Mouse (Mus musculus): ENCODE results near the gene Pik3r4. TPM values are rescaled to one million over a fixed set of nuclear protein-coding genes. Genes with fewer than 3 reads are reported as not detected.
A peak's percentile ranks its signal among the peaks of the same experiment; 100 is the strongest.

The Pik3r4 gene
- polyA plus RNA-seq, 1 experiment from 2014 or later, result 22.5 TPM

DNA sequence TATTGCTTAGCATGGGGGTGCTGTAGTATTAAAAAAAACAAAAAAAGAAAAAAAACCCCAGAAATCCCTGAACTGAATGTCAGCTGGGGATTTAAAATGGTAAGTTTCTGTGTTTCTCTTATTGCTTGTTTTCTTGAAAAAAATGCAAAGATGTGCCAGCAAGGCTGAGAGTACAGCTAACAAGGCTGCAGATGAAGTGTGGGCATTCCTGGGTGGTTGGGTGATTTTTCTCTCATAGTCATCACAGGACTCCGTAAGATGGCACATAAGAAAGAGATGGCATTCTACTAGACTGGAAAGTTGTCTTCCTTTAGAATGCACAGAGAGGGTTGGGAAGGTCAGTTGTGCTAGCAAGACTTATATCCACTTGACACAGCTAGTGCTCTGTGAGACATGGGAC lies 62.2 kb downstream of the Pik3r4 start:
- no peak for DNase-seq (ENCODE audit: low spot score)
- no peaks in the 10 kb centered on the region for H3K36me3 ChIP-seq
- peaks cover 8% of the 10 kb centered on the region for H3K4me1 ChIP-seq (replicated peaks)
- no peak overlapping the region for H3K4me3 ChIP-seq
- 94% methylated on average over 1 of the region's 1 CpGs for WGBS
- H3K27me3 ChIP-seq (ENCODE audit: insufficient read depth, poor library complexity, severe bottlenecking), result no peaks in the 10 kb centered on the region; the same call in 1 of the 2 replicates
- no peaks in the 10 kb centered on the region for H3K9me3 ChIP-seq
- no peak overlapping the region for H3K27ac ChIP-seq

DNA sequence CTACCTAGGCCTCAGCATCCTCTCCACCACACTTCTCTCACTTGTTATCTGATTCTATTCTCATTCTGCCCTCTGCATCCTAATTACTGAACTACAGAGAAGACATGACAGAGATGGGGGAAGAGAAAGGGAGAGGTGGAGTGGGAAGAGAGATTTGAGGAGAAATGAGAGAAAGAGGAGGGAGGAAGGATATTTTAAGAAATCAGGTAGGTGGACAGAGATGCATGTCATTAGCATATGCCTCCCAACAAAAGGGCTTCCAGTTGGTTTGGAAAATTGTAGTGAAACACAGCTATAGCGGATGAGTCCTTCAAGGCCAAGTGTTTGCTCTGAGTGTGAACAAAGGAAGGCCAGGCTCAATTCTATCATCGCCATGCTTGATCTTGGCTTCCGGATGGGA lies 69.3 kb downstream of the Pik3r4 start:
- Histone ChIP-seq H3K27ac (no peak overlapping the region), H3K4me3 (no peak overlapping the region), H3K36me3 (no peaks in the 10 kb centered on the region), H3K9me3 (no peaks in the 10 kb centered on the region), H3K27me3 (ENCODE audit: insufficient read depth, poor library complexity, severe bottlenecking) (no peaks in the 10 kb centered on the region; the same call in 1 of the 2 replicates), H3K4me1 (replicated peaks) (no peaks in the 10 kb centered on the region)
- WGBS, result 91% methylated on average over 3 of the region's 3 CpGs
- no peak for DNase-seq (ENCODE audit: low spot score)

DNA sequence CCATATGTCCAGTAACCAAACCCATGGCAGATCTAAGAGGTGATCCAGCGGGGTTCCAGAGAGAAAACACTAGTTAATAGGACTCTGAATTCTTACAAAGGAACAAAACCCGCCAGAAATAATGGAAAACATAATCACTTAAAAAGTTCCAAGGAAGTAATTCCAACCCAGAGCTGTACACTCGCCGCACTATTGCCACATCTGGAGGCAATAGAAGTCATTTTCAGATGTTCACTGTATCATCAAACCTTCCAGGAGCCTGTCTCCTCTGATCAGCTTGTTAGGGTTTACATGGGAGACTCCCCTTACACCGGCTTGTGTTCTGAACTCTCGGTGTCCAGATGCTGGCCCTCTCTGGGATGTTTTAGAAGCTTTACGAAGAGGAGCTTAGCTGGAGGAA lies 76.6 kb downstream of the Pik3r4 start:
- no peak overlapping the region for H3K4me3 ChIP-seq
- 64% methylated on average over 7 of the region's 7 CpGs for WGBS
- peak; percentile 15 for DNase-seq (ENCODE audit: low spot score)
- no peaks in the 10 kb centered on the region for H3K36me3 ChIP-seq
- H3K27me3 ChIP-seq (ENCODE audit: insufficient read depth, poor library complexity, severe bottlenecking), result no peaks in the 10 kb centered on the region
- no peak overlapping the region for H3K27ac ChIP-seq
- H3K9me3 ChIP-seq, result no peaks in the 10 kb centered on the region
- H3K4me1 ChIP-seq (replicated peaks), result peaks cover 11% of the 10 kb centered on the region

DNA sequence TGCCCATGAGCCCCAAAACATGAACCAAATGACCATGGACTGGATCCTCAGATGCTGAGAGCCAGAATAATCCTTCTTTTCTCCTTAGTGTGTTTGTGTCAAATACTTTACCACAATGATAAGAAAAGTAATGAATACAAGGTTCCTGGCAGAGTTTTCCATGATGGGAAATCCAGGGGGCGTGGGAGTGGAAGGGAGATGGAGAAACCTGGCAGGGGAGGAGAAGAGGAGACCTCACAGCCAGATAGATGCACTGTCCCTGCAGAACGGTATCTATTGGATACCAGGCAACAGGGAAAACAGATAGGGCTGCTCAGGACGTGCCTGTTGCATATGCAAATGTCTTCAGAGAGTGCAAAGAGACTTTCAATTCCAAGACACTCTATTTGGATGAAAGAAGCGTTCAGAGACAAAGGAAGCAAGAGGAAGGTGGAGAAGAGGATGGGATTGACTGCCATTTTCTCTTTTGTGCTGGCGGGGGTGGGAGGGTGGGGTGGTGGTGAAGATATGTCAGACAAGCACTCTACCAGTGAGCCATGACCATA lies 77.1 kb downstream of the Pik3r4 start:
- Histone ChIP-seq H3K36me3 (no peaks in the 10 kb centered on the region), H3K9me3 (no peaks in the 10 kb centered on the region), H3K4me1 (replicated peaks) (peaks cover 11% of the 10 kb centered on the region), H3K4me3 (no peak overlapping the region), H3K27me3 (ENCODE audit: insufficient read depth, poor library complexity, severe bottlenecking) (no peaks in the 10 kb centered on the region), H3K27ac (no peak overlapping the region)
- DNase-seq (ENCODE audit: low spot score), result no peak
- 43% methylated on average over 5 of the region's 5 CpGs for WGBS

DNA sequence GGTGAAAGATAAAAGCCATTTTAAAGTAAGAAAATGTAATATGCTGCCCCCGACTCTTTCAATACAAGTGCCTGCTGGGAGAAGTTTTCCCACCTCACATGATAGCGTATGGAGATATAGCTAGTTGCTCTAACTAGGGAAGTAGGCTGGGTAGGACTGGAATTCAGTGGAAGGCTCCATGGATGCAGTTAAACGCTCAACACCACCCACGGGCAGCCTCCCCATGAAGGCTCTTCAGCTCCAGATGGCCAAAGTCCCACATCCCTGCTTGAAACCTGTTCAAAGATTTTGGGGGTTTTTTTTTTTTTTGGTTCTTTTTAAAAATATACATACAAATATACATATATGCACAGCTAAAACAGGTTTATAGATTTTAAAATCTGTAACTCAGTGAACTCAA lies 77.7 kb downstream of the Pik3r4 start:
- no peak overlapping the region for H3K27ac ChIP-seq
- no peak overlapping the region for H3K4me3 ChIP-seq
- H3K27me3 ChIP-seq (ENCODE audit: insufficient read depth, poor library complexity, severe bottlenecking), result no peaks in the 10 kb centered on the region
- H3K36me3 ChIP-seq, result no peaks in the 10 kb centered on the region
- 82% methylated on average over 4 of the region's 4 CpGs for WGBS
- peaks cover 11% of the 10 kb centered on the region for H3K4me1 ChIP-seq (replicated peaks)
- DNase-seq (ENCODE audit: low spot score), result no peak
- H3K9me3 ChIP-seq, result no peaks in the 10 kb centered on the region

DNA sequence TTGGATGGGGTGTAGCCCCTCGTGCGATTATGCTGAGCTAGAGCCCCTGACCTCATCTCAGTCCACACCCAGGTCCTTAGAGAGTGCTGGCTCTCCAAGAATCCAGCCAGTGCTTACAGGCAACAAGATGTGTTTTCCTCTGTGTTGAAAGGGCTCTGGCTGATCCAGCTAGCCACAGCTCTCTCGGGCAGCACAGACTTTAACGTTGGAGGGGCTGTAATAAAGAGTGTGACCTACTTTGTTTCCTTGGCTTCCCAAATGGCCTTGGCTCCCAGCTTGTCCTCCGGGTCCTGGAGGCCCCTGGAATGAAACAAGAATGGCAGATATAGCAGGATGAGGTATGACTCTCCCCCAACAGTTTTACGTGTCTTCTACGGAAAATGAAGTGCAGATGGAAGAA lies 89.2 kb downstream of the Pik3r4 start:
- WGBS, result 83% methylated on average over 7 of the region's 7 CpGs

DNA sequence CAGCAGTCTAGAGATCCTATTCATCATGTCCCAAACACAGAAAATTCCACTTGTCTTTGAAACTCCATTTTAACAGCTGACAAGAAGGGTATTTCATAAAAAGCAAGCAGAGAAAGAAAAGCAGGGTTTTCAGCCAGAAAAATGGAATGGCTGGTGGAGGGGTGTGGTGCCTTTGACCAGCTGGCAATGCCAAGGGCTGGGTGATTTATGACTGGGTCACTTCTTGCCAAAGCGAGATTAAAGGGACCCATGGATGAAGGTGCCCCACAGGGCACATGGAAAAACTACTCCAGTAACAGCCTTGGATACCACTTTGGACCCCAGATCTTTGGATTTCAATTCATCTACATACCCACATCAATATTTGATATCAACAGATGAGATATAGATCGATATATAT lies 91.9 kb downstream of the Pik3r4 start:
- Histone ChIP-seq H3K27ac (no peak overlapping the region), H3K4me3 (no peak overlapping the region), H3K9me3 (no peaks in the 10 kb centered on the region), H3K27me3 (ENCODE audit: insufficient read depth, poor library complexity, severe bottlenecking) (no peaks in the 10 kb centered on the region), H3K36me3 (no peaks in the 10 kb centered on the region), H3K4me1 (replicated peaks) (no peaks in the 10 kb centered on the region)
- 88% methylated on average over 2 of the region's 2 CpGs for WGBS
- no peak for DNase-seq (ENCODE audit: low spot score)

More for the DNA sequence above, 89.2 kb downstream of the Pik3r4 start:
- no peaks in the 10 kb centered on the region for H3K9me3 ChIP-seq
- H3K36me3 ChIP-seq, result no peaks in the 10 kb centered on the region
- H3K4me3 ChIP-seq, result no peak overlapping the region
- H3K4me1 ChIP-seq (replicated peaks), result no peaks in the 10 kb centered on the region
- H3K27ac ChIP-seq, result no peak overlapping the region
- H3K27me3 ChIP-seq (ENCODE audit: insufficient read depth, poor library complexity, severe bottlenecking), result no peaks in the 10 kb centered on the region
- DNase-seq (ENCODE audit: low spot score), result no peak

DNA sequence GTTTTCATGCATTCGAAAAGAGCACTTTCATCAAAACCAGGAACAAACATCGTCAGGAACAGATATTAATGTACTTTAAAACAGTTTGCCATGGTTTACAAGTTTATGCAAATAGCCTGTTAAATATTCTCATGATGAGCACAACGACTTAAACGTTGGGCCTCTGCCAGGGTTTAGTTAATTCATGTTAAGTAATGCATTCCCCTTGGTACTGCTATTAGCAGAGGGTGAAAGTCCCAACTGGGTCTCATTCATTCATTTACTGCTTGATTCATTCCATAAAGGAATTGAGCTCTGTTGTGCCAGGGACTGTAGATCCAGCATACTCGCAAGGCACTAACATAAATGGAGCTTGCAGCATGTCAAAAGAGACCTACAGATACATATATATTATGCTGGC lies 92.4 kb downstream of the Pik3r4 start:
- H3K27me3 ChIP-seq (ENCODE audit: insufficient read depth, poor library complexity, severe bottlenecking), result no peaks in the 10 kb centered on the region
- H3K36me3 ChIP-seq, result no peaks in the 10 kb centered on the region
- H3K9me3 ChIP-seq, result no peaks in the 10 kb centered on the region
- no peaks in the 10 kb centered on the region for H3K4me1 ChIP-seq (replicated peaks)
- WGBS, result 89% methylated on average over 5 of the region's 5 CpGs
- no peak overlapping the region for H3K27ac ChIP-seq
- H3K4me3 ChIP-seq, result no peak overlapping the region
- DNase-seq (ENCODE audit: low spot score), result no peak

Other genes with a start within 250 kb of the Pik3r4 start
- gene Aste1, start 247.6 kb upstream of the Pik3r4 start, polyA plus RNA-seq (2016; fragmentation: Nextera tagmentation; extraction: Ambion mirVana), result 15.0 and 15.4 TPM in 2 replicates
- gene Nek11, start 247.5 kb upstream of the Pik3r4 start, polyA plus RNA-seq (2016; fragmentation: Nextera tagmentation; extraction: Ambion mirVana), result 1.1 and 1.5 TPM in 2 replicates
- gene Atp2c1, start 115.7 kb upstream of the Pik3r4 start, polyA plus RNA-seq (2016; fragmentation: Nextera tagmentation; extraction: Ambion mirVana), result 47.9 and 65.4 TPM in 2 replicates
- gene Col6a6, start 185.2 kb downstream of the Pik3r4 start, polyA plus RNA-seq (2016; fragmentation: Nextera tagmentation; extraction: Ambion mirVana), result 0.02 and 0.09 TPM in 2 replicates

Measured in hindbrain, embryonic 10.5 days (tissue).